Mouse (Mus musculus) myocyte (in vitro differentiated cells): ENCODE measurements around the gene Adamts12.

Experiments used
- MYOG ChIP-seq, 3 experiments: IDR thresholded peaks; one replicate each; pipeline ENCODE4 v1.6.1; 2011; ENCODE audit warnings: control low read depth in 2 of 3, low read depth in 2 of 3, mild to moderate bottlenecking in 2 of 3; ENCODE audit not compliant: insufficient read length in 2 of 3, control insufficient read depth in 1 of 3, insufficient read depth in 1 of 3
- POLR2A ChIP-seq: IDR thresholded peaks from one replicate; pipeline ENCODE4 v1.6.1; 2011; ENCODE audit warnings: low read depth, mild to moderate bottlenecking, control low read depth, moderate library complexity; ENCODE audit not compliant: insufficient read length

GRCm38 (mm10) chr15:11160759-11161158 lies 96.2 kb downstream of the Adamts12 start:
- TF ChIP-seq MYOG (IDR thresholded peaks at IDR 0.05; ENCODE audit: control insufficient read depth in 1 of 3, insufficient read depth in 1 of 3, insufficient read length in 2 of 3, low read depth in 2 of 3), result no peak
- TF ChIP-seq POLR2A, result no peak
